Mouse (Mus musculus) left cerebral cortex, postnatal 14 days (tissue): ENCODE data around the gene Fbrs. TPM values are rescaled to one million over a fixed set of nuclear protein-coding genes. Genes with fewer than 3 reads are reported as not detected.
"Not testable (repeated sequence)": the region's sequence is repeated elsewhere in the genome, so short reads cannot be mapped to it uniquely, and the experiment has no call there.

Experiments
- DNase-seq, 2 experiments: peaks; one replicate each; pipeline ENCODE4 v3.0.0; 2021 to 2022; ENCODE audit warnings: low spot score in 2 of 2, mixed read lengths in 1 of 2
- intact Hi-C: fragments of 180-260 bp; cut with DNase I; formaldehyde crosslinking; loops from one replicate; pipeline ENCODE4 v1.15.1; 2025
- long read RNA-seq, 2 experiments: library from polyadenylated mRNA; stranded (forward); transcript quantifications; one replicate each; pipeline ENCODE4 v2.0.0; 2021
- total RNA-seq, 2 experiments: library from RNA; stranded (reverse); gene quantifications; 2 replicates each; pipeline ENCODE4 v1.2.3; 2021

The Fbrs gene
- total RNA-seq = 10 to 100 TPM; 52.9 to 66.0 TPM
- long read RNA-seq, experiment 1, full-length matches to known transcripts = 5 of 10 reads
- long read RNA-seq, experiment 1, partial matches to known transcripts = 4 of 10 reads
- long read RNA-seq, experiment 1, other reads (novel, unspliced or antisense) = 1 of 10 reads
- long read RNA-seq, experiment 2, full-length matches to known transcripts = 4 of 8 reads
- long read RNA-seq, experiment 2, partial matches to known transcripts = 2 of 8 reads
- long read RNA-seq, experiment 2, other reads (novel, unspliced or antisense) = 2 of 8 reads

GRCm38 (mm10) chr7:127478635-127479317 is at the start of gene Fbrs:
TSS of gene Fbrs (plus strand) at chr7:127479199.
- peak; percentile 94 to 96 for DNase-seq
- intact Hi-C loops = loop anchor here (5.0 kb wide), 1 partner anchor 216 kb away; the partner anchor contains the start of gene Dctpp1

GRCm38 (mm10) chr7:127435206-127435605 is 43.8 kb upstream of the Fbrs start:
- intact Hi-C loops = no loop called here
- no peak for DNase-seq

- intact Hi-C loops = no loop called here
- no peak for DNase-seq
Measured at GRCm38 (mm10) chr7:127437724-127438123, 41.3 kb upstream of the Fbrs start.

- intact Hi-C loops = no loop called here
Measured at GRCm38 (mm10) chr7:127443976-127444375, 35.0 kb upstream of the Fbrs start.

GRCm38 (mm10) chr7:127448521-127449300 is 30.3 kb upstream of the Fbrs start, which contains the start of gene Zfp689:
TSS of gene Zfp689 (minus strand) at chr7:127449158.
- peak; percentile 97 to 98 for DNase-seq
- intact Hi-C loops = no loop called here

More at GRCm38 (mm10) chr7:127443976-127444375, 35.0 kb upstream of the Fbrs start:
- no peak for DNase-seq

- DNase-seq = no peak
- intact Hi-C loops = no loop called here
Measured at GRCm38 (mm10) chr7:127449966-127450365, 29.0 kb upstream of the Fbrs start.

- intact Hi-C loops = no loop called here
- no peak for DNase-seq
Measured at GRCm38 (mm10) chr7:127453056-127453455, 25.9 kb upstream of the Fbrs start.

GRCm38 (mm10) chr7:127454905-127455304 is 24.1 kb upstream of the Fbrs start:
- no peak for DNase-seq
- intact Hi-C loops = no loop called here

GRCm38 (mm10) chr7:127458371-127459122 is 20.5 kb upstream of the Fbrs start:
- intact Hi-C loops, DNase-seq: not testable (repeated sequence)

- intact Hi-C loops, DNase-seq: not testable (repeated sequence)
Measured at GRCm38 (mm10) chr7:127459311-127459710, 19.7 kb upstream of the Fbrs start, which contains the start of gene Prr14. TSS of gene Prr14 (plus strand) at chr7:127459611.

- DNase-seq = no peak
- intact Hi-C loops = no loop called here
Measured at GRCm38 (mm10) chr7:127465191-127465590, 13.8 kb upstream of the Fbrs start.

GRCm38 (mm10) chr7:127465670-127466069 is 13.3 kb upstream of the Fbrs start:
- intact Hi-C loops, DNase-seq: not testable (repeated sequence)

- intact Hi-C loops = no loop called here
- DNase-seq = no peak
Measured at GRCm38 (mm10) chr7:127466606-127467005, 12.4 kb upstream of the Fbrs start.

- peak in 1 of 2 experiments; percentile 33 for DNase-seq
- intact Hi-C loops = loop anchor here (5.0 kb wide), 1 partner anchor 108 kb away; no protein-coding TSS in a partner anchor
Measured at GRCm38 (mm10) chr7:127470011-127470715, 8.8 kb upstream of the Fbrs start.

- intact Hi-C loops = loop anchor here (5.0 kb wide), 1 partner anchor 109 kb away; no protein-coding TSS in a partner anchor
- DNase-seq = peak; percentile 94 to 98
Measured at GRCm38 (mm10) chr7:127470743-127471645, 8.0 kb upstream of the Fbrs start.

GRCm38 (mm10) chr7:127471646-127472010 is 7.4 kb upstream of the Fbrs start:
- intact Hi-C loops = loop anchor here (5.0 kb wide), 1 partner anchor 109 kb away; no protein-coding TSS in a partner anchor
- peak in 1 of 2 experiments; percentile 42 for DNase-seq

- DNase-seq = peak; percentile 20 to 30
- intact Hi-C loops = loop anchor here (5.0 kb wide), 1 partner anchor 110 kb away; no protein-coding TSS in a partner anchor
Measured at GRCm38 (mm10) chr7:127472060-127472459, 6.9 kb upstream of the Fbrs start.
